Mouse (Mus musculus): ENCODE measurements around the gene Rbfox2.

Rbfox2 gene

GRCm38 (mm10) chr15:77182800-77183199 lies 124.0 kb downstream of the Rbfox2 start:
- DNase-seq, result peak; percentile 56 to 62

- DNase-seq, result no peak
These were observed 132.8 kb downstream of the Rbfox2 start for GRCm38 (mm10) chr15:77174018-77174417.

DNA sequence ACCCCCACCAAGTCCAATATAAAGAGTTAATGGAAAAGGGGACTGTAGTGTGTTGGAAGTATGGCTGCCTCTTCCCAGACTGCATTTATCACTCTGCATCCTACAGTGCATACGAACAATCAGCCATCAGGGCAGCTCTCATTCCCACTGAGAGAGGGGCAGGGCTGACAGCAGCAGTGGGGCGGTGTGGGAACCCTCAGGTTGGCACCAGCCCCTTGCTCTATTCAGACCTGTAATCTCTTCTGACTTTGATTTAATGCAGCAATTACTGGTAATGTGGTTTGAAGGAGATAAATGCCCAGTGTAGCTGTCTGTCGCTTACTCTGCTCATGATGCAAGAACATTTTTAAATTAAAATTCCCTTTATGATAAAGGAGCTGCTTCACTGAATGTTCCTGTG lies 134.4 kb downstream of the Rbfox2 start:
- no peak for DNase-seq

- no peak for DNase-seq
These were observed 138.0 kb downstream of the Rbfox2 start for GRCm38 (mm10) chr15:77168781-77169180.

DNA sequence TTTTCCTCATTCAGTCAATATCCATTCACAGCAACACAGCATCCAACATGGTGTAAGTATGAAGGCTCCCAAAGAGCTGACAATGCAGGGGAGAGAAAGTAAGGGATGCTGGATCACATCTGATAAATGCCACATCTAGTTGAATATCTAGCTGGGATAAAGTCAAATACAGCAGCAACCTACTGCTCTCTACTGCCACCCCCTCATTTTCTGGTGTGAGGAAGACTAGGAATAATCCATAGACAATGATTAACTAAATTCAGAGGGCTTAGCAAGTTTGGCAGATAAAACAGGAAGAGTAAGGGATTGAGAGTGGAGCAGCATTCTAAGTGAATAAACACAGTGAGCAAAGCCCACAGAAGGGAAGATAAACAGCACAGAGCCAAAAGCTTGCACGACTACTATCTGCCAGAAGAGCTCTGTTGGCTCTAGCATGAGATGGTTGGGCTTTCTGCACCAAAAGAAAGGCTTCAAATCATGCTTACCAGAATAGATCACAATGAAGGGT lies 140.5 kb downstream of the Rbfox2 start:
- no peak for DNase-seq

GRCm38 (mm10) chr15:77163336-77163735 lies 143.5 kb downstream of the Rbfox2 start:
- DNase-seq, result no peak

- DNase-seq, result no peak
These were observed 143.9 kb downstream of the Rbfox2 start for GRCm38 (mm10) chr15:77162931-77163330.

DNA sequence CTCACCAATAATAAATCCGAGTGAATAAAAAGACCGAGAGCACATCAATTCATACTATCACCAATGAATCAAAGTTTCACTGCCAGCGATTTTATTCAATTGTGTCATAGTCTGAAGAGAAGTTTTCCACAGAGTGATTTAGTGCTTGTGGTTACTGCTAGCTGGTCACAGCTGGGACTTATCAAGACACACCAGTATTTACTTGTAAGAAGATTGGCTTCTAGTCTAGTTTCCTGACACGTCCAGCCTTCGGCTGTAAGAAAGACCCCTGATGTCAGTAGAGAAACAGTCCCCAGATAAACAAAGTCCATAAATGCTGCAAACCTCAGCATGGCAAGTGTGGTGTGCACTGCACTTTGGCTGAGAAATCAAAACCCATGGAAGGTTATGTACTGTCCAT lies 145.4 kb downstream of the Rbfox2 start:
- no peak for DNase-seq

- DNase-seq, result no peak
These were observed 146.0 kb downstream of the Rbfox2 start for GRCm38 (mm10) chr15:77160848-77161247.

- peak; percentile 63 to 66 for DNase-seq
These were observed 150.3 kb downstream of the Rbfox2 start for GRCm38 (mm10) chr15:77156525-77156924.

DNA sequence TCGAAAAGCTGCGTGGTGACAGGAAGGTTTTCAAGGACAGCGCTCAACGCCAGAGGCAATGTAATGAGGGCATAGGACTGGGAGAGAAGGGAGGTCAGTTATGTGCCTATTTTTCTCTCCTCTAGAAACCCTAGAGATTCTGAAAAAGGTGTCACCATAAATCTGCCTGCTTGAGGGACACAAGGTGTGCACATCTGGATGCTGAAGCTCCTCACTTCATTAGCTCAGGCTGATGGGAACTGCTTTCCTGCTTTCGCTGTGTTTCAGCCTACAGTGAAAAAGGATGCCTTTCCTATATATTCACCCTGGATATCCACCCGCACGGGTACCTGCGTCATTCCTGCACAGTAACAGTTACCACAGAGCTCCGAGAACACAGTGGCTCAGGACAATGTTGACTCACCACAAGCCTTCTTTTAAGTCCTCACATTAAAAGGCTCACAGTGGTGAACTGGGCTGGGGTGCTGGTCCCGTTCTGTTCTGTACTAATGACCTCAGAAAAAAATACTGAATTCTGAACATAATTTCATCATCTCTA lies 152.5 kb downstream of the Rbfox2 start:
- DNase-seq, result no peak

- peak; percentile 77 to 91 for DNase-seq
These were observed 153.2 kb downstream of the Rbfox2 start for GRCm38 (mm10) chr15:77153625-77154024.

DNA sequence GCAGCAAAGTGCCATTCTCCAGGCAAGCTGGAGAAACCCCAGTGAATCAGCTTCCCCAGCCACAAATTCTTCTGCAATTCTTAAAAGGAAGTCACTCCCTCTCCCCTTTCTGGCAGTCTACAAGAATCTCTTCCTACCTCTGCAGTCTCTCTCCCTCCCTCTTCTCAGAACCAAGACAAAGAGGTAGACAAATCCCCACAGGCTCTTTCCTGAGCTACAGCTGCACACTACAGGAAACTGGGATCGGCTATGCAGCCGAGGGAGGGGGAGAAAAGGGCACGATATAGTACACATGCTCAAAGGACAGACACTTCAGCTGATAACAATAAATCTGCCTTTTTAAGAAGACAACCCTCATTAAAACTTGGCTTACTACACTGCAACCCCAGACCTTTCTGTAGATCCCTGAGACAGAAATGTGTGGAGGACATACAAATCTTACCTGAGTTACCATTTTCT lies 153.7 kb downstream of the Rbfox2 start:
- DNase-seq, result peak; percentile 50 to 52

GRCm38 (mm10) chr15:77152336-77153087 lies 154.3 kb downstream of the Rbfox2 start:
- DNase-seq, result peak; percentile 69 to 76

- DNase-seq, result peak; percentile 29 to 44
These were observed 155.0 kb downstream of the Rbfox2 start for GRCm38 (mm10) chr15:77151816-77152215.

DNA sequence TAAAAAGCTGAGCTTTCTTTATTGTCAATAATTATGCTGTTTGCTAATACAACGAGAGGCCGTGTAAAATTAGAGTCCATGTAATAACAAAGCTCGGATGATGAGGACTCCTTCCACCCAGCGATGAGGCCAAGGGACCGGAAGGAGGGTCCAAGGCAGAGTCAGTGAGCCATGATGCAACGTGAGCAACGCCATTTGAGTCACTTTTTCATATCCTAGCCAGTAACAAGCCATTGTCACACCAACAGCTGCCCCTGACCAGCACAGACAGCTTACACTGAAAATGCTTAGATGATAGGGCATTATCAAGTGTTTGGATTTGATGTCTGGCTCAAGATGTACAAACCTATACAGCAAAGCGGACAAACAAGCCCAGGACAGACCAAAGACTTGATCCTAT lies 155.6 kb downstream of the Rbfox2 start:
- DNase-seq, result no peak

GRCm38 (mm10) chr15:77150424-77150841 lies 156.4 kb downstream of the Rbfox2 start:
- DNase-seq, result peak; percentile 59 to 62

- no peak for DNase-seq
These were observed 156.8 kb downstream of the Rbfox2 start for GRCm38 (mm10) chr15:77150000-77150399.

GRCm38 (mm10) chr15:77149551-77149950 lies 157.3 kb downstream of the Rbfox2 start:
- no peak for DNase-seq

GRCm38 (mm10) chr15:77146942-77147341 lies 159.9 kb downstream of the Rbfox2 start:
- no peak for DNase-seq

GRCm38 (mm10) chr15:77144960-77145359 lies 161.8 kb downstream of the Rbfox2 start:
- no peak for DNase-seq

- no peak for DNase-seq
These were observed 164.0 kb downstream of the Rbfox2 start for GRCm38 (mm10) chr15:77142787-77143186.

- no peak for DNase-seq
These were observed 164.5 kb downstream of the Rbfox2 start for GRCm38 (mm10) chr15:77142352-77142751.

DNA sequence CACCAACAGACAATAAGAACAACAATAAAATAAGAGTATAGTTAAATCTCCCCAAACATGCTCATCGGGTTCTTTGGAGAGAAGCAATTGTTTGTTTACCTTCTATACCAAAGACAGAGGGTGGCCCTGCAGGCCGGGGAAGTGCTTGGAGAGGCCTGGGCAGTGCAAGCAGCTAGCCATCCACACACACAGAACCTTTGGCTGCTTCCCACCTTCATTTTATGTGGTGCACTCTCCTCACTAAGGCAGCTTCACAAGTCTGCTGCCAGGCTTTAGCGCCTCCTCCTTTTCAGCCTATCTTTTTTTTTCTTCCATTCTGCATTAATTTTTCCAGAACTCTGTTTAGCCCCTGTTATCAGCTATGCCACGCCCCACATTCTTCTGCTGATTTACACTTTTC lies 165.1 kb downstream of the Rbfox2 start:
- DNase-seq, result peak; percentile 53 to 70

All from cerebellum, adult 18-20 months (tissue).